Comparison of ENCODE assay signal across 17 mouse cellular contexts in the genomic region with DNA sequence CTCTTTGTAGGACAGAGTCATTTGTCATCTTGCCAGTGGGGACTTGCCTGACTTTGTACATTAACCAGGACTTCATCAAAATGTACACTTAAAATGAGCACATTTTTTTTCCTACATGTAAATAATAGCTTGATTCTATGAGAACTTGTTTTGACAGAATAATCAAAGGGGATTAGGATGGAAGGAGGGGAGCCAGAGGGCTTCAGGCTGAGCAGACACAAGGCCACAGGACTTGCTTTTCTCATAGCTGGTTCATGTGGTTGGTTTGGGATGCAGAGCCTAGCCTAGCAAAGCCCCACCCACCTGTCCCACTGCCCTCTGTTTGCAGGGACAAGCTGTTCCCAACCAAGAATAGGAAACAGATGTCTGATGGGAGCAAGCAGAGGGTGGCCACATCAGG. TPM values are rescaled to one million over a fixed set of nuclear protein-coding genes. Genes with fewer than 3 reads are reported as not detected.
"Had no signal": no experiment of that assay in that cellular context is flagged by ENCODE, and none has a peak within 500 bp of the region (broad histone marks: within the 10 kb centered on the region; RNA-seq: fewer than 3 reads in every experiment).

No protein-coding gene starts in this region.

- H3K9ac ChIP-seq: neural tube, embryonic 12.5 days; neural tube, embryonic 13.5 days; neural tube, embryonic 15.5 days; stomach, embryonic 15.5 days had no signal

- H3K9me3 ChIP-seq: neural tube, embryonic 12.5 days; neural tube, embryonic 13.5 days; neural tube, embryonic 15.5 days; stomach, embryonic 15.5 days had no signal

- DNase-seq: retina, postnatal 1 day; right cerebral cortex, adult 18-20 months; right cerebral cortex, postnatal 14 days; right cerebral cortex, postnatal 25 days; right cerebral cortex, postnatal 4 days; spleen, adult 18-20 months; thymus, adult 18-20 months; thymus, adult 2 months; thymus, postnatal 14 days; thymus, postnatal 25 days; thymus, postnatal 36 days; thymus, postnatal 4 days had no signal

- H3K4me3 ChIP-seq: neural tube, embryonic 12.5 days; neural tube, embryonic 13.5 days; neural tube, embryonic 15.5 days; stomach, embryonic 15.5 days had no signal

- H3K27me3 ChIP-seq: neural tube, embryonic 12.5 days; neural tube, embryonic 13.5 days; neural tube, embryonic 15.5 days; stomach, embryonic 15.5 days had no signal

- H3K27ac ChIP-seq: neural tube, embryonic 12.5 days; neural tube, embryonic 13.5 days; neural tube, embryonic 15.5 days; stomach, embryonic 15.5 days had no signal

- H3K36me3 ChIP-seq: neural tube, embryonic 12.5 days; neural tube, embryonic 13.5 days; neural tube, embryonic 15.5 days; stomach, embryonic 15.5 days had no signal

- H3K4me2 ChIP-seq: neural tube, embryonic 12.5 days; neural tube, embryonic 13.5 days; neural tube, embryonic 15.5 days; stomach, embryonic 15.5 days had no signal

- H3K4me1 ChIP-seq: neural tube, embryonic 12.5 days; neural tube, embryonic 13.5 days; neural tube, embryonic 15.5 days had no signal

RNA-seq across cellular contexts. Expression of gene Traf1, which starts 10.1 kb away (rescaled TPM):
- polyA plus RNA-seq: neural tube, embryonic 11.5 days had no signal
